Mouse (Mus musculus): Measurements from ENCODE around the gene Slc5a7. TPM values are rescaled to one million over a fixed set of nuclear protein-coding genes. Genes with fewer than 3 reads are reported as not detected.

Slc5a7 gene
- 0.40 and 0.59 TPM in 2 replicates for polyA plus RNA-seq (2015; fragmentation: Nextera tagmentation; extraction: Ambion mirVana)

DNA sequence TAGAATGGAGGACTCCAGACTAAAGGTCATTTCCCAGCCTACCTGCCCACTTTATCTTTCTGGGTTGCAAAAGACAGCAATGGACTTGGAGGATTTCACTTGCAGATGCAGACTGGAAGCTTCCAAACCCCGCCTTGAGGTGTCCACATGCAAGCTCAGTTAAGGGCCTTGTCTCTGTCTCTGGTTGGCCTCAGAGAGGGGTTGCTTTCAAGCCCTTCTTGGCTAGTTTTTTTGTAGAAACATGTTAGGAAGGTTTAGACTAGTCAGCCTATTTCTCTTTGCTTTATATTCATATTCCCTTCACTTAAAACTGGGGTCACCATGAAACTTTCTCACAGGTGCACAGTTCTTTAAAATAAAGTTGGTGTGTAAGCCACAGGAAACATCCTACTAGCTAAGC lies at the start of gene Slc5a7:
Gene Slc5a7 (minus strand): TSS at position 101 of the 400 bp plus-strand sequence.
- ATAC-seq = no peak
- peak within 1 kb of the TSS; percentile 62 for H3K9ac ChIP-seq
- peak within 1 kb of the TSS; percentile 92 for H3K4me2 ChIP-seq
- H3K9me3 ChIP-seq (replicated peaks) = no peaks in the 10 kb centered on the region
- peaks cover 8% of the 10 kb centered on the region; the same call in 1 of the 2 replicates for H3K4me1 ChIP-seq
- H3K36me3 ChIP-seq (ENCODE audit: poor library complexity, severe bottlenecking) = no peaks in the 10 kb centered on the region
- H3K4me3 ChIP-seq = peak within 1 kb of the TSS; percentile 49
- H3K27ac ChIP-seq = no peak within 1 kb of the TSS
- 50% methylated on average over 1 of the region's 1 CpGs for WGBS
- no peaks in the 10 kb centered on the region; the same call in 1 of the 2 replicates for H3K27me3 ChIP-seq

- no peak overlapping the region for H3K4me3 ChIP-seq
- no peak overlapping the region for H3K9ac ChIP-seq
- WGBS = 81% methylated on average over 8 of the region's 8 CpGs
- H3K4me1 ChIP-seq = no peaks in the 10 kb centered on the region
- H3K36me3 ChIP-seq (ENCODE audit: poor library complexity, severe bottlenecking) = no peaks in the 10 kb centered on the region
- H3K4me2 ChIP-seq = no peak overlapping the region
- H3K27me3 ChIP-seq = no peaks in the 10 kb centered on the region
- no peak overlapping the region for H3K27ac ChIP-seq
- no peak for ATAC-seq
- no peaks in the 10 kb centered on the region for H3K9me3 ChIP-seq (replicated peaks)
Observed at GRCm38 (mm10) chr17:54347672-54348071, 48.8 kb upstream of the Slc5a7 start.

DNA sequence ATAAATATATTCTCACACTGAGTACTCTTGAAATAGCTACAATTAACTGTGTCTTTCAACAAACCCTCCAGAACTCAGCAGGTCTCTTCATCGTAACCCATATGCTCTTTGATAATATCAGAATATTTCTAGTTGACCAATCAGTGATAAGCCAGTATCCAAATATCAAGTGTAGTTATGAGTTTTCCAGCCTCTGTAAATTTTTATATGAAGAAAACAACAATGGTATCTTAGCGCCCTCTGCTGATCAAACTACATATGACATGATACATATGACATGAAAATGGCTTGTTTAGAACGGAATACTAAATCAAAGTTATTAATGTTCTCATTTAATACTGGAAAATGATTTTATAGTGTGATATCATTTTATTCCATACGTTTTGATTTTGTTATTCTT lies 44.6 kb upstream of the Slc5a7 start:
- ATAC-seq = 0 out of 2 replicates have a peak, but pooled peaks have one; percentile 24
- Histone ChIP-seq H3K4me3 (no peak overlapping the region), H3K9ac (no peak overlapping the region), H3K4me2 (no peak overlapping the region), H3K9me3 (replicated peaks) (no peaks in the 10 kb centered on the region), H3K36me3 (ENCODE audit: poor library complexity, severe bottlenecking) (no peaks in the 10 kb centered on the region), H3K27me3 (no peaks in the 10 kb centered on the region), H3K4me1 (no peaks in the 10 kb centered on the region), H3K27ac (no peak overlapping the region)
- 25% methylated on average over 4 of the region's 4 CpGs for WGBS

GRCm38 (mm10) chr17:54298232-54298924 lies 456 bp downstream of the Slc5a7 start:
- 4% methylated on average over 37 of the region's 37 CpGs for WGBS
- H3K4me2 ChIP-seq = peak overlapping the region; percentile 92
- no peaks in the 10 kb centered on the region; the same call in 1 of the 2 replicates for H3K27me3 ChIP-seq
- ATAC-seq = peak; percentile 86
- H3K4me3 ChIP-seq = peak overlapping the region; percentile 49
- H3K27ac ChIP-seq = no peak overlapping the region
- peak overlapping the region; percentile 62 for H3K9ac ChIP-seq
- no peaks in the 10 kb centered on the region for H3K36me3 ChIP-seq (ENCODE audit: poor library complexity, severe bottlenecking)
- peaks cover 8% of the 10 kb centered on the region; the same call in 1 of the 2 replicates for H3K4me1 ChIP-seq
- no peaks in the 10 kb centered on the region for H3K9me3 ChIP-seq (replicated peaks)

DNA sequence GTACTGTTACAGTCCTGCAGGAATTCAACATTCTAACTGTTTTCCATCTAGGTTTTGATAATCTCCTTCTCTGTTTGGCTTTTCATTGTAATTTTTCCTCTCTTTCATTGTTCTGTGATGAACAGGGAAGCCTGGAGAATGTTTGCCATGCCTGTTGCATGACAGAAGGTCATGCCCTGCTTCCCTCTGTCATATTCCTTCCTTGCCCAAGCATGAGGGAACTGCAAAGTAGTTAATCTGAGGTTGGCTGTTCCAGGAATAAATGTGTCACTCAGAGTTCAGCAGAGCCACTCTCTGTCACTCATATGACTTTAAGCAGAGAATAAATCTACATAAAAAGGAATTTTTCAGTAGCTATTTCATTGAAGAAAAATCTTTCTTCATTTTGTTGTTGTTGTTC lies 48.1 kb downstream of the Slc5a7 start:
- no peaks in the 10 kb centered on the region for H3K36me3 ChIP-seq (ENCODE audit: poor library complexity, severe bottlenecking)
- H3K9ac ChIP-seq = no peak overlapping the region
- ATAC-seq = no peak
- no peak overlapping the region for H3K4me2 ChIP-seq
- H3K9me3 ChIP-seq (replicated peaks) = no peaks in the 10 kb centered on the region
- H3K27ac ChIP-seq = no peak overlapping the region
- no peaks in the 10 kb centered on the region for H3K27me3 ChIP-seq
- no peak overlapping the region for H3K4me3 ChIP-seq
- no peaks in the 10 kb centered on the region for H3K4me1 ChIP-seq

DNA sequence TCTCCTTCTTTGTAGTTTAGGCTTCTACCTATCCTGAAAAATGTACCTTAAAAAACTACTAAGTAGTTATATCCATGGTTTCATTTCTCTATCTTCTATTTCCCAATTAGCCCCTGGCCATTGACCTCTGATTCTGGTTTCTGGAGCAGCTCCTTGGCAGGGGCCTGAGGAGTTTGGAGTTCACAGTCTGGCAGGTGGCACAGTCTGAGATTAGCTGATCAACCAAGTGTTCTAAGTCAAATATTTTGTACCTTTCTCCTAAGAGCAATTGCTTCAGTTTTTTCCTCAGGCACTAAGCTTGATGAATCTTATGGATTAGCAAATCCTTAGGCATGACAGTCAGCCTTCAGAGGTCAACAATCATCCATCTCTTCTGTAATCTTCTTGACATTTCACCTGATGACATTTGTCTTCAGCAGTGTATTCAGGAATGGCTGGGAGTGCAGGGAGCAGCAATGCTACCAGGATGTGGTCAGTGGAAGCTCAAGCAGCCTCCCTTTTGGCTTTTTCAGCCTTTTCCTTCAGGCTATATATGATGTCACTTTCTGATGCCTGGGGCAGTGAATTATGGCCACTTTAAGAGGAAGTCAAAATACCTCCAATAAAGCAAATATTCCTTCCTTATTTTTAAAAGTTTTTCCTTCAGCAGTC lies 55.1 kb downstream of the Slc5a7 start:
- no peak for ATAC-seq
- Histone ChIP-seq H3K4me2 (no peak overlapping the region), H3K4me1 (no peaks in the 10 kb centered on the region), H3K36me3 (ENCODE audit: poor library complexity, severe bottlenecking) (no peaks in the 10 kb centered on the region), H3K9ac (no peak overlapping the region), H3K9me3 (replicated peaks) (no peaks in the 10 kb centered on the region), H3K4me3 (no peak overlapping the region), H3K27ac (no peak overlapping the region), H3K27me3 (no peaks in the 10 kb centered on the region)

- ATAC-seq = no peak
- H3K4me2 ChIP-seq = no peak overlapping the region
- H3K27me3 ChIP-seq = no peaks in the 10 kb centered on the region
- H3K4me3 ChIP-seq = no peak overlapping the region
- no peaks in the 10 kb centered on the region for H3K9me3 ChIP-seq (replicated peaks)
- no peak overlapping the region for H3K27ac ChIP-seq
- H3K36me3 ChIP-seq (ENCODE audit: poor library complexity, severe bottlenecking) = no peaks in the 10 kb centered on the region
- 68% methylated on average over 8 of the region's 8 CpGs for WGBS
- H3K4me1 ChIP-seq = no peaks in the 10 kb centered on the region
- H3K9ac ChIP-seq = no peak overlapping the region
Observed at GRCm38 (mm10) chr17:54239435-54239834, 59.4 kb downstream of the Slc5a7 start.

Data from forebrain, embryonic 13.5 days (tissue).